Mouse (Mus musculus) hindbrain, embryonic 16.5 days (tissue): ENCODE data around the gene Lipe. TPM values are rescaled to one million over a fixed set of nuclear protein-coding genes. Genes with fewer than 3 reads are reported as not detected.

ENCODE experiments used
- ATAC-seq: fragments of 200-750 bp; cut with Nextera tagmentation; 2 replicates; pipeline ENCODE4 v1.8.0; 2017; ENCODE audit warnings: moderate TSS enrichment, moderate library complexity
- H3K27ac ChIP-seq: fragments of 300-500 bp; sonication (generic); 2 replicates; pipeline ENCODE4 v1.5.1; 2014; ENCODE audit warnings: low read depth, mild to moderate bottlenecking, control low read depth, low read length, moderate library complexity
- H3K27me3 ChIP-seq: fragments of 300-500 bp; sonication (generic); replicated peaks from 2 replicates; pipeline ENCODE4 v1.6.1; 2014; ENCODE audit warnings: low read length; ENCODE audit not compliant: control insufficient read depth, insufficient read depth
- H3K36me3 ChIP-seq: fragments of 300-500 bp; sonication (generic); 2 replicates; pipeline ENCODE4 v1.6.1; 2014; ENCODE audit warnings: mild to moderate bottlenecking, low read length, moderate library complexity, mixed read lengths; ENCODE audit not compliant: control insufficient read depth, insufficient read depth
- H3K4me1 ChIP-seq: fragments of 300-500 bp; sonication (generic); 2 replicates; pipeline ENCODE4 v1.6.1; 2014; ENCODE audit warnings: low read depth, low read length; ENCODE audit not compliant: control insufficient read depth, insufficient read depth
- H3K4me2 ChIP-seq: fragments of 300-500 bp; sonication (generic); 2 replicates; pipeline ENCODE4 v1.6.1; 2014; ENCODE audit warnings: mild to moderate bottlenecking, low read length, control low read depth, moderate library complexity
- H3K4me3 ChIP-seq: fragments of 300-500 bp; sonication (generic); 2 replicates; pipeline ENCODE4 v1.5.1; 2014; ENCODE audit warnings: mild to moderate bottlenecking, low read length, control low read depth, moderate library complexity
- H3K9ac ChIP-seq: fragments of 300-500 bp; sonication (generic); 2 replicates; pipeline ENCODE4 v1.6.1; 2014; ENCODE audit warnings: low read depth, mild to moderate bottlenecking, control low read depth, low read length, moderate library complexity
- H3K9me3 ChIP-seq: fragments of 300-500 bp; sonication (generic); 2 replicates; pipeline ENCODE4 v1.6.1; 2014; ENCODE audit warnings: mild to moderate bottlenecking, low read length, moderate library complexity; ENCODE audit not compliant: control insufficient read depth
- WGBS: fragments of 180-500 bp; shearing (Covaris S2); extraction: QIAGEN DNeasy Blood & Tissue Kit; methylation state at CpG from one replicate; pipeline ENCODE4 v1.1.7; 2014; 5-methylcytosine and 5-hydroxymethylcytosine counted together
- polyA plus RNA-seq: library from polyadenylated mRNA; unstranded; fragments of >200 nt; fragmentation: Nextera tagmentation; extraction: Ambion mirVana; gene quantifications from 2 replicates; pipeline ENCODE4 v1.2.1, GENCODE M21; 2015

The Lipe gene
- polyA plus RNA-seq, 1 experiment from 2014 or later: 12.4 TPM

- 91% methylated on average over 4 of the region's 4 CpGs for WGBS
- Histone ChIP-seq H3K36me3 (no peaks in the 10 kb centered on the region), H3K27ac (no peak overlapping the region), H3K4me3 (no peak overlapping the region), H3K4me2 (no peak overlapping the region), H3K9ac (no peak overlapping the region), H3K4me1 (no peaks in the 10 kb centered on the region), H3K27me3 (no peaks in the 10 kb centered on the region), H3K9me3 (no peaks in the 10 kb centered on the region)
- ATAC-seq: no peak
Measured at GRCm38 (mm10) chr7:25419943-25420342, 21.4 kb upstream of the Lipe start.

GRCm38 (mm10) chr7:25419536-25419935 lies 21.0 kb upstream of the Lipe start:
- H3K27ac ChIP-seq: no peak overlapping the region
- H3K4me2 ChIP-seq: no peak overlapping the region
- no peaks in the 10 kb centered on the region for H3K27me3 ChIP-seq
- H3K9me3 ChIP-seq: no peaks in the 10 kb centered on the region
- no peaks in the 10 kb centered on the region for H3K4me1 ChIP-seq
- WGBS: 78% methylated on average over 8 of the region's 8 CpGs
- no peak overlapping the region for H3K4me3 ChIP-seq
- no peaks in the 10 kb centered on the region for H3K36me3 ChIP-seq
- ATAC-seq: no peak
- no peak overlapping the region for H3K9ac ChIP-seq

DNA sequence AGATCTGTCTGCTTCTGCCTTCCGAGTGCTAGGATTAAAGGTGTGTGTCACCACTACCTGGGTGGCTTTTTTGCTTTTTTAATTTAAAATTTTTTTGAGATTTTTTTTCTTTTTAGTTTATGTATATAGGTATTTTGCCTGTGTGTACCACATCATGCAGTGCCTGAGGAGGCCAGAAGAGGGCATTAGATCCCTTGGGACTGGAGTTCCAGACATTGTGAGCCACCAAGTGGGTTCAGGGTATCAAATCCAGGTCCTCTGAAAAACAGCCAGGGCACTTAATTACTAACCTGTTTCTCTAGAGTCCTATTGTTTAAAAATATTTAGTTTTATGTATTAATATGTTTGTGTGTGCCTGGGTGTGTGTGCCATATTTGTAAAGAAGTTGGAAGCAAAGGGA lies 19.1 kb upstream of the Lipe start:
- ATAC-seq: no peak
- Histone ChIP-seq H3K4me2 (no peak overlapping the region), H3K4me1 (no peaks in the 10 kb centered on the region), H3K9me3 (no peaks in the 10 kb centered on the region), H3K36me3 (no peaks in the 10 kb centered on the region), H3K27ac (no peak overlapping the region), H3K4me3 (no peak overlapping the region), H3K9ac (no peak overlapping the region), H3K27me3 (no peaks in the 10 kb centered on the region)
- WGBS: 71% methylated on average over 1 of the region's 1 CpGs

- H3K27ac ChIP-seq: no peak within 1 kb of the TSS
- H3K27me3 ChIP-seq: no peaks in the 10 kb centered on the region
- no peak within 1 kb of the TSS for H3K4me2 ChIP-seq
- no peak within 1 kb of the TSS for H3K9ac ChIP-seq
- no peak within 1 kb of the TSS for H3K4me3 ChIP-seq
- no peaks in the 10 kb centered on the region for H3K9me3 ChIP-seq
- no peak for ATAC-seq
- 43% methylated on average over 7 of the region's 7 CpGs for whole genome bisulfite sequencing
- no peaks in the 10 kb centered on the region for H3K36me3 ChIP-seq
- no peaks in the 10 kb centered on the region for H3K4me1 ChIP-seq
Measured at GRCm38 (mm10) chr7:25412833-25413441, 14.4 kb upstream of the Lipe start, which contains the start of gene Cxcl17. TSS of gene Cxcl17 (minus strand) at chr7:25412886.

GRCm38 (mm10) chr7:25411861-25412260 lies 13.4 kb upstream of the Lipe start:
- Histone ChIP-seq H3K9me3 (no peaks in the 10 kb centered on the region), H3K27ac (no peak overlapping the region), H3K9ac (no peak overlapping the region), H3K36me3 (no peaks in the 10 kb centered on the region), H3K4me2 (no peak overlapping the region), H3K4me1 (no peaks in the 10 kb centered on the region), H3K27me3 (no peaks in the 10 kb centered on the region), H3K4me3 (no peak overlapping the region)
- WGBS: 94% methylated on average over 3 of the region's 3 CpGs
- ATAC-seq: no peak

DNA sequence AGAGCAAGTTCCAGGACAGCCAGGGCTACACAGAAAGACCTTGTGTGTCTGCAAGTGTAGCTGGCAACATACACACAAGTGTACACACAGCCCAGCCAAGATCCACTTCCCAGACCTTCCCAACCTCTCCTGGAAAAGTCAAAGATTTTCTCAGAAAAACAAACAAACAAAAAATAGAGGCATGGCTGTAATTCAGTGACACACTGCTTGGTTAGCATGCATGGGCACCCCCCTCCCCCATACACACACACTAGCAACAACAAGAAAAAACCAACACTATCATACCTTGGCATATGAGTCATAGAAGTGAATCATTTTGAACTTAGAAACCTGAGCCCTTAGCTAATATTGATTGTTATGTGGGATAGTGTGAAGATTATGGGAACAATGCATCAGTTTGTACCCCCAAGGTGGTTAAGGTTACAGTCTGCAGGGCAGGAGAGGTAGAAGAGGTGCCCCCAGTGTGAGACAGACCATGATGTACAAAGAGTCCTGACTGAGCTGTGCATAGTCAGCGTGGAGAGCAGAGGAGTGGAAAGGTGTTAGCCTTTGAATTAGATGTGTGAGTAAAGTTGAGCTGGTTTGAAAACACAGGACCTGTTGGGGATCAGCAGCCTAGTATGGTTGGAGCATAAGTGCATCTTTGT lies 12.6 kb upstream of the Lipe start:
- 78% methylated on average over 1 of the region's 1 CpGs for whole genome bisulfite sequencing
- no peaks in the 10 kb centered on the region for H3K27me3 ChIP-seq
- H3K9me3 ChIP-seq: no peaks in the 10 kb centered on the region
- no peak overlapping the region for H3K4me2 ChIP-seq
- H3K36me3 ChIP-seq: no peaks in the 10 kb centered on the region
- no peak overlapping the region for H3K9ac ChIP-seq
- H3K27ac ChIP-seq: no peak overlapping the region
- no peak overlapping the region for H3K4me3 ChIP-seq
- ATAC-seq: no peak
- H3K4me1 ChIP-seq: no peaks in the 10 kb centered on the region

DNA sequence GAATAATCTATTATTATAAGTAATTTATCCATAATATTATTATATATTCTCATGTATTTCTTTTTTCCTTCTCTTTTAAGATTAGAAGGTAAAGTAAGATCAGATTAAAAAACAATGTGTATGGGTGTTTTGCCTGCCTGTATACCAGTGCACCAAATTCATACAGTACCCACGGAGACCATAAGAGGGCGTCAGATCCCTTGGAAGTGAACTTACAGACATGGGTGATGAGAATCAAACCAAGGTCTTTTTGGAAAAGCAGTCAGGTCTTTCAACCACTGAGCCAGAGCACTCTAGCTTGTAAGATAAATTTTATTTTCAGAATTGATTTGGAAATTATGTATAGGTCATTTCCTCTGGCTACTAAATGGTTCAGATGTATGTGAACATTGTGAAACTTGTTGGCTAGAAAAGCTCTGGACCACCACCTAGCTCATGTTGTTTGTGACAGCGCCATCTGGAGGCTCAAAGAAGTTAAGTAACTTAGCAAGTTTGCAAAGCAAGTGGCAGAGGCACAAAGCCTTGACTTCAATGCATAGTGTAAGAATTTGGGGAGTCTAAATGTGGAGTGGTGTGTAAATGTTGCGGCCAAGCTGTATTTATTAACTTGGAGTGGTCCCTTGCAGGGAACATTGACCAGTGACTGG lies 10.7 kb upstream of the Lipe start:
- Histone ChIP-seq H3K9ac (no peak overlapping the region), H3K4me2 (no peak overlapping the region), H3K27me3 (no peaks in the 10 kb centered on the region), H3K36me3 (no peaks in the 10 kb centered on the region), H3K9me3 (no peaks in the 10 kb centered on the region), H3K4me3 (no peak overlapping the region), H3K27ac (no peak overlapping the region), H3K4me1 (no peaks in the 10 kb centered on the region)
- 48% methylated on average over 4 of the region's 4 CpGs for WGBS
- ATAC-seq: no peak

- Histone ChIP-seq H3K9ac (no peak overlapping the region), H3K4me2 (no peak overlapping the region), H3K4me1 (no peaks in the 10 kb centered on the region), H3K9me3 (no peaks in the 10 kb centered on the region), H3K36me3 (no peaks in the 10 kb centered on the region), H3K27ac (no peak overlapping the region), H3K27me3 (no peaks in the 10 kb centered on the region), H3K4me3 (no peak overlapping the region)
- 88% methylated on average over 7 of the region's 7 CpGs for WGBS
- no peak for ATAC-seq
Measured at GRCm38 (mm10) chr7:25406468-25406867, 8.0 kb upstream of the Lipe start.

DNA sequence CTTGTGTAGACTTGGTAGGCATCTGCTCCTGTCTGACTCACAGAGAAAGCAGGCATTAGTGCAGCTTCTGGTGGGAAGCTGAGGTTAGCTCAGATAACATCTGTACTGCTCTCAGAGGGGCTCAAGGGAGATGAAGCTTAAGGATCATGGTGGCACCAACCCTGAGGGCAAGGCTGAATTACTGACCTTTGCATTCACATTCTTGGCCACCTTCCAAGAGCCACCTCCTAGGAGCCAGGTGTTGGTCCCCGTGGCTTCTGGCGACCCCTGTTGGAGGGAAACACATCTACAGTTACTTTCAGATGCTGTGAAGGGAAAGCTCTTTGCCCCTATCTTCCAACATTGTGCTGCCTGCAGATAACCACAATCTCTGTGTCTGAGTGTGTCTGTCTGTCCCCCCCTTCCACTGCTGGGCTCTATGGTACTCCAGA lies 4.2 kb upstream of the Lipe start:
- Histone ChIP-seq H3K4me1 (no peaks in the 10 kb centered on the region; the same call in 1 of the 2 replicates), H3K4me2 (no peak overlapping the region), H3K36me3 (no peaks in the 10 kb centered on the region), H3K4me3 (no peak overlapping the region), H3K27me3 (no peaks in the 10 kb centered on the region), H3K9me3 (no peaks in the 10 kb centered on the region), H3K27ac (no peak overlapping the region), H3K9ac (no peak overlapping the region)
- ATAC-seq: no peak
- 2% methylated on average over 2 of the region's 2 CpGs for WGBS
